In genomic region chr13:58934576-58935110, GRCm38 (mm10) we compare ENCODE assay signal across 19 mouse cellular contexts.
DNase-seq lines count a peak whose midpoint lies in the region; TF ChIP-seq lines count a peak whose summit lies in the region.
"Had no signal": no experiment of that assay in that cellular context is flagged by ENCODE, and none has a peak within 500 bp of the region (broad histone marks: within the 10 kb centered on the region; RNA-seq: fewer than 3 reads in every experiment).

No protein-coding gene starts in this region.

- peak; percentile 61 to 62 for DNase-seq in cerebellum, adult 2 months
- DNase-seq in cerebellum, adult 11 months = no peak
- no peak for DNase-seq in layer of hippocampus, adult 2 months (ENCODE audit: low spot score in 2 of 2)
- no peak for DNase-seq in layer of hippocampus, adult 11-12 months (ENCODE audit: low spot score)
- peak; percentile 74 for DNase-seq in brain, adult 2 months (ENCODE audit: low read depth, low spot score)
- DNase-seq in lung, postnatal 10 days = no peak
- DNase-seq: adrenal gland, postnatal 10 days; kidney, postnatal 25 days; lung, embryonic 14.5 days; lung, postnatal 36 days; thymus, adult 2 months; thymus, postnatal 4 days had no signal

- H3K27me3 ChIP-seq in cerebellum, adult 2 months (ENCODE audit: control insufficient read depth, insufficient read depth, low read length) = no peaks in the 10 kb centered on the region
- H3K27me3 ChIP-seq: embryonic facial prominence, embryonic 12.5 days; forebrain, embryonic 12.5 days; limb, embryonic 15.5 days; neural tube, embryonic 12.5 days had no signal

- TF ChIP-seq CTCF in cerebellum, adult 2 months (IDR thresholded peaks at IDR 0.05; ENCODE audit: borderline replicate concordance, insufficient read depth, low read depth, low read length) = no peak
- TF ChIP-seq CTCF in layer of hippocampus, adult 2 months (conservative IDR thresholded peaks at IDR 0.05) = no peak
- no peak for TF ChIP-seq CTCF in cortical plate, adult 2 months (IDR thresholded peaks at IDR 0.05; ENCODE audit: extremely low read depth, insufficient read depth, low read length)

- no peak for TF ChIP-seq POLR2A in cerebellum, adult 2 months (IDR thresholded peaks at IDR 0.05; ENCODE audit: borderline replicate concordance, insufficient read depth, low read length)
- TF ChIP-seq POLR2A in cortical plate, adult 2 months (IDR thresholded peaks at IDR 0.05; ENCODE audit: extremely low read depth, insufficient read depth, low read length) = no peak

- H3K4me1 ChIP-seq in cerebellum, adult 2 months (ENCODE audit: control insufficient read depth, insufficient read depth, low read length) = peaks cover 56% of the 10 kb centered on the region
- H3K4me1 ChIP-seq in cortical plate, adult 2 months (ENCODE audit: control insufficient read depth, insufficient read depth, low read length) = peaks cover 23% of the 10 kb centered on the region

- WGBS in cerebellum, adult 2 months = 25% methylated on average over 3 of the region's 3 CpGs

- H3K4me3 ChIP-seq in cerebellum, adult 2 months (replicated peaks; ENCODE audit: insufficient read depth, low read depth, low read length) = no peak overlapping the region
- no peak overlapping the region for H3K4me3 ChIP-seq in layer of hippocampus, adult 2 months
- H3K4me3 ChIP-seq in cortical plate, adult 2 months (ENCODE audit: insufficient read depth, low read length) = no peak overlapping the region
- H3K4me3 ChIP-seq: embryonic facial prominence, embryonic 12.5 days; forebrain, embryonic 12.5 days; limb, embryonic 15.5 days; neural tube, embryonic 12.5 days had no signal

- H3K27ac ChIP-seq in cerebellum, adult 2 months (ENCODE audit: insufficient read depth, low read length) = peak overlapping the region; percentile 97
- peak overlapping the region; percentile 15; the same call in 1 of the 2 replicates for H3K27ac ChIP-seq in layer of hippocampus, adult 2 months
- peak overlapping the region; percentile 33; the same call in 1 of the 2 replicates for H3K27ac ChIP-seq in cortical plate, adult 2 months (ENCODE audit: insufficient read depth, low read length)
- H3K27ac ChIP-seq: embryonic facial prominence, embryonic 12.5 days; forebrain, embryonic 12.5 days; limb, embryonic 15.5 days; liver, embryonic 14.5 days; neural tube, embryonic 12.5 days; stomach, postnatal 0 days had no signal

Comparison
In these comparisons a context has a peak if more than half of its experiments do, and no peak if none do; other contexts are left out.
1. DNase-seq: peak in cerebellum, adult 2 months (2 of 2) and brain, adult 2 months (single experiment); none in cerebellum, adult 11 months (single experiment), layer of hippocampus, adult 2 months (0 of 2), layer of hippocampus, adult 11-12 months (single experiment) and lung, postnatal 10 days (single experiment).
2. H3K27ac ChIP-seq: peak in every context shown above with its lines; median percentile 97 in cerebellum, adult 2 months; 33 in cortical plate, adult 2 months; 15 in layer of hippocampus, adult 2 months.